Mouse (Mus musculus): Measurements from ENCODE around the gene S100a14. TPM values are rescaled to one million over a fixed set of nuclear protein-coding genes. Genes with fewer than 3 reads are reported as not detected.

The S100a14 gene
- polyA plus RNA-seq, 1 experiment from 2014 or later: not detected

DNA sequence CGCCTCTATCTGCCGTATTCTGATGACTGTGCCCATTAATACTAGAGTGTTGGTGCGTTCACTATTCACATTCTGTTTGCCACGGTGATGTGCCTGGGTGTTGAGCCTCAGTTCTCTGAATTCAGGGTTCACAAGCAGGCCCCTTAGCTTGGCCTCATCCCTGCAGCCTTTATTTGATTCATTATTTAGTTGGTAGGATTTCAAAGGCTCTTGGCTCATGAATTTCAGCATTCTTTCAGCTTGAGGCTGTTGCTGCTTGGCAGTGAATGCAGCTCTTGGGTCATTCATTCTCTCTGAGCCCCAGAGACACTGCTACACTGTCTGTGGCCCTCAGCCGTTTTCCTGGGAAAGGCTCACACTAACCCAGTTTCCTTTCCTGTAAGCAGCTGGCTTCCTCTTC, 29.3 kb downstream of the S100a14 start:
- H3K9me3 ChIP-seq (replicated peaks; ENCODE audit: control insufficient read depth, low read length): no peaks in the 10 kb centered on the region
- ATAC-seq (replicated peaks; ENCODE audit: insufficient number of reproducible peaks, low FRiP score, low TSS enrichment): no peak
- H3K27ac ChIP-seq (ENCODE audit: low read depth, low read length): no peak overlapping the region

DNA sequence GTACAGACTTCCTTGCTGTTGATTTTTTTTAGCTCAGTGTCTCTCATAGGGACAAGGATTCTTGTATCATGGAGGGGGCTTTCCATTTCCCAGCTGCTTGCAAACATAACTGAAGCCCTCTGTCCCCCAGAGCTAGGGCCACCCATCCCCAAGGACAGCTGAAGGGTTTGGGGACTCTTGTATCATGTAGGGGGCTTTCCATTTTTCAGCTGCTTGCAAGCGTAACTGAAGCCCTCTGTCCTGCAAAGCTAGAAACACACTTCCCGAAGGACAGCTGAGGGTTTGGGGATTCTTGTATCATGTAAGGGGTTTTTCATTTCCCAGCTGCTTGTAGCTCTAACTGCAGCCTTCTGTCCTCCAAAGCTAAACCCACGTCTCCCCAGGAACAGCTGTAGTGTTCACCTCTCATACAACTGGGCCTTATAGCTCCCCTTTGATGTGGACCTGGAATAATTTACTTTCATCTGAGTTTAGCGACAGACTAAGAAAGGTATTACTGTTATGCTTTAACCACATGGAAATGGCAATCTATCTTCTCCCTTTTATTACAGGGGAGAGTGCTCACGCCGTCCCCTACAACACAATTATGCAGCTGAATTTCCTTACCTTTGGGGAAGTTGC, 33.5 kb downstream of the S100a14 start, which contains the start of gene S100a3:
Gene S100a3, plus strand, starts transcription at position 571 of the 621 bp plus-strand sequence.
- Histone ChIP-seq H3K27ac (ENCODE audit: low read depth, low read length) (no peak within 1 kb of the TSS), H3K4me1 (ENCODE audit: control insufficient read depth, insufficient read depth, low read length) (no peaks in the 10 kb centered on the region), H3K4me2 (no peak within 1 kb of the TSS), H3K9me3 (replicated peaks; ENCODE audit: control insufficient read depth, low read length) (no peaks in the 10 kb centered on the region), H3K4me3 (ENCODE audit: low read depth, low read length) (no peak within 1 kb of the TSS), H3K9ac (ENCODE audit: low read depth, low read length) (no peak within 1 kb of the TSS), H3K27me3 (ENCODE audit: control insufficient read depth, insufficient read depth, low read length) (peaks cover 2% of the 10 kb centered on the region; the same call in 1 of the 2 replicates), H3K36me3 (ENCODE audit: control insufficient read depth, insufficient read depth, low read length) (no peaks in the 10 kb centered on the region)
- 73% methylated on average over 6 of the region's 6 CpGs for WGBS (ENCODE audit: insufficient replicate concordance)
- no peak for ATAC-seq (replicated peaks; ENCODE audit: insufficient number of reproducible peaks, low FRiP score, low TSS enrichment)

More for the DNA sequence above, 29.3 kb downstream of the S100a14 start:
- no peak overlapping the region for H3K4me3 ChIP-seq (ENCODE audit: low read depth, low read length)
- no peak overlapping the region for H3K9ac ChIP-seq (ENCODE audit: low read depth, low read length)
- no peaks in the 10 kb centered on the region for H3K4me1 ChIP-seq (ENCODE audit: control insufficient read depth, insufficient read depth, low read length)
- H3K4me2 ChIP-seq: no peak overlapping the region
- WGBS (ENCODE audit: insufficient replicate concordance): 64% methylated on average over 5 of the region's 5 CpGs
- no peaks in the 10 kb centered on the region for H3K36me3 ChIP-seq (ENCODE audit: control insufficient read depth, insufficient read depth, low read length)
- no peaks in the 10 kb centered on the region for H3K27me3 ChIP-seq (ENCODE audit: control insufficient read depth, insufficient read depth, low read length)

- no peak overlapping the region for H3K4me3 ChIP-seq (ENCODE audit: low read depth, low read length)
- no peaks in the 10 kb centered on the region for H3K36me3 ChIP-seq (ENCODE audit: control insufficient read depth, insufficient read depth, low read length)
- H3K4me1 ChIP-seq (ENCODE audit: control insufficient read depth, insufficient read depth, low read length): no peaks in the 10 kb centered on the region
- 79% methylated on average over 5 of the region's 5 CpGs for WGBS (ENCODE audit: insufficient replicate concordance)
- no peak overlapping the region for H3K4me2 ChIP-seq
- H3K27ac ChIP-seq (ENCODE audit: low read depth, low read length): no peak overlapping the region
- no peaks in the 10 kb centered on the region for H3K9me3 ChIP-seq (replicated peaks; ENCODE audit: control insufficient read depth, low read length)
- H3K27me3 ChIP-seq (ENCODE audit: control insufficient read depth, insufficient read depth, low read length): no peaks in the 10 kb centered on the region
- no peak overlapping the region for H3K9ac ChIP-seq (ENCODE audit: low read depth, low read length)
- ATAC-seq (replicated peaks; ENCODE audit: insufficient number of reproducible peaks, low FRiP score, low TSS enrichment): no peak
Observed at GRCm38 (mm10) chr3:90574691-90575090, 48.0 kb downstream of the S100a14 start.

- Histone ChIP-seq H3K27ac (ENCODE audit: low read depth, low read length) (no peak overlapping the region), H3K36me3 (ENCODE audit: control insufficient read depth, insufficient read depth, low read length) (no peaks in the 10 kb centered on the region), H3K9ac (ENCODE audit: low read depth, low read length) (no peak overlapping the region), H3K4me1 (ENCODE audit: control insufficient read depth, insufficient read depth, low read length) (no peaks in the 10 kb centered on the region), H3K4me2 (no peak overlapping the region), H3K27me3 (ENCODE audit: control insufficient read depth, insufficient read depth, low read length) (no peaks in the 10 kb centered on the region), H3K4me3 (ENCODE audit: low read depth, low read length) (no peak overlapping the region), H3K9me3 (replicated peaks; ENCODE audit: control insufficient read depth, low read length) (no peaks in the 10 kb centered on the region)
- no peak for ATAC-seq (replicated peaks; ENCODE audit: insufficient number of reproducible peaks, low FRiP score, low TSS enrichment)
- 76% methylated on average over 3 of the region's 3 CpGs for WGBS (ENCODE audit: insufficient replicate concordance)
Observed at GRCm38 (mm10) chr3:90575320-90575719, 48.7 kb downstream of the S100a14 start.

- Histone ChIP-seq H3K9me3 (replicated peaks; ENCODE audit: control insufficient read depth, low read length) (no peaks in the 10 kb centered on the region), H3K9ac (ENCODE audit: low read depth, low read length) (no peak overlapping the region), H3K4me2 (no peak overlapping the region), H3K36me3 (ENCODE audit: control insufficient read depth, insufficient read depth, low read length) (no peaks in the 10 kb centered on the region), H3K27ac (ENCODE audit: low read depth, low read length) (no peak overlapping the region), H3K4me1 (ENCODE audit: control insufficient read depth, insufficient read depth, low read length) (no peaks in the 10 kb centered on the region), H3K27me3 (ENCODE audit: control insufficient read depth, insufficient read depth, low read length) (no peaks in the 10 kb centered on the region), H3K4me3 (ENCODE audit: low read depth, low read length) (no peak overlapping the region)
- no peak for ATAC-seq (replicated peaks; ENCODE audit: insufficient number of reproducible peaks, low FRiP score, low TSS enrichment)
- 66% methylated on average over 10 of the region's 10 CpGs for WGBS (ENCODE audit: insufficient replicate concordance)
Observed at GRCm38 (mm10) chr3:90576351-90577001, 49.8 kb downstream of the S100a14 start.

Other genes with a start within 250 kb of the S100a14 start
- gene Gatad2b, start 233.7 kb upstream of the S100a14 start, polyA plus RNA-seq (2014; fragmentation: Nextera tagmentation; extraction: Ambion mirVana): 8.4 and 14.3 TPM in 2 replicates
- 5.7 and 6.2 TPM in 2 replicates for gene Slc27a3, start 136.9 kb upstream of the S100a14 start, polyA plus RNA-seq (2014; fragmentation: Nextera tagmentation; extraction: Ambion mirVana)
- 25.3 and 26.9 TPM in 2 replicates for gene Ints3, start 93.2 kb upstream of the S100a14 start, polyA plus RNA-seq (2014; fragmentation: Nextera tagmentation; extraction: Ambion mirVana)
- 5.3 and 8.1 TPM in 2 replicates for gene Npr1, start 61.0 kb upstream of the S100a14 start, polyA plus RNA-seq (2014; fragmentation: Nextera tagmentation; extraction: Ambion mirVana)
- gene Ilf2, start 50.7 kb upstream of the S100a14 start, polyA plus RNA-seq (2014; fragmentation: Nextera tagmentation; extraction: Ambion mirVana): 148 and 151 TPM in 2 replicates
- gene Snapin, start 35.8 kb upstream of the S100a14 start, polyA plus RNA-seq (2014; fragmentation: Nextera tagmentation; extraction: Ambion mirVana): 76.0 TPM in 2 replicates
- 70.3 and 73.9 TPM in 2 replicates for gene Chtop, start 17.4 kb upstream of the S100a14 start, polyA plus RNA-seq (2014; fragmentation: Nextera tagmentation; extraction: Ambion mirVana)
- 137 and 138 TPM in 2 replicates for gene S100a1, start 12.5 kb upstream of the S100a14 start, polyA plus RNA-seq (2014; fragmentation: Nextera tagmentation; extraction: Ambion mirVana)
- gene S100a13, start 12.4 kb upstream of the S100a14 start, polyA plus RNA-seq (2014; fragmentation: Nextera tagmentation; extraction: Ambion mirVana): 59.7 and 65.4 TPM in 2 replicates
- gene S100a16, start 10.4 kb downstream of the S100a14 start, polyA plus RNA-seq (2014; fragmentation: Nextera tagmentation; extraction: Ambion mirVana): 26.9 and 28.4 TPM in 2 replicates
- 0.24 TPM in 1 of 2 replicates, not detected in the other for gene S100a3, start 33.7 kb downstream of the S100a14 start, polyA plus RNA-seq (2014; fragmentation: Nextera tagmentation; extraction: Ambion mirVana)
- gene S100a2, start 63.4 kb downstream of the S100a14 start, polyA plus RNA-seq (2014; fragmentation: Nextera tagmentation; extraction: Ambion mirVana): not detected in 2 replicates
- gene Gm42674, start 75.0 kb downstream of the S100a14 start, polyA plus RNA-seq (2014; fragmentation: Nextera tagmentation; extraction: Ambion mirVana): not detected in 2 replicates
- 3.4 and 3.5 TPM in 2 replicates for gene S100a4, start 76.9 kb downstream of the S100a14 start, polyA plus RNA-seq (2014; fragmentation: Nextera tagmentation; extraction: Ambion mirVana)
- not detected in 2 replicates for gene S100a5, start 81.7 kb downstream of the S100a14 start, polyA plus RNA-seq (2014; fragmentation: Nextera tagmentation; extraction: Ambion mirVana)
- gene S100a6, start 86.0 kb downstream of the S100a14 start, polyA plus RNA-seq (2014; fragmentation: Nextera tagmentation; extraction: Ambion mirVana): 43.6 and 44.5 TPM in 2 replicates
- gene S100a7a, start 127.2 kb downstream of the S100a14 start, polyA plus RNA-seq (2014; fragmentation: Nextera tagmentation; extraction: Ambion mirVana): not detected in 2 replicates
- gene S100a8, start 142.1 kb downstream of the S100a14 start, polyA plus RNA-seq (2014; fragmentation: Nextera tagmentation; extraction: Ambion mirVana): 1.9 and 5.2 TPM in 2 replicates
- gene S100a9, start 168.9 kb downstream of the S100a14 start, polyA plus RNA-seq (2014; fragmentation: Nextera tagmentation; extraction: Ambion mirVana): 1.3 and 6.2 TPM in 2 replicates
- not detected in 2 replicates for gene Pglyrp4, start 200.1 kb downstream of the S100a14 start, polyA plus RNA-seq (2014; fragmentation: Nextera tagmentation; extraction: Ambion mirVana)